Mouse (Mus musculus) lung, adult 2 months (tissue): ENCODE measurements at regions not wholly inside any gene's neighbourhood (a gene's known extent, or its start where the extent isn't known, plus 50 kb on each side); places are given as distances from the start of the nearest gene placed in this dataset.

Source experiments
- DNase-seq: peaks from one replicate; pipeline ENCODE4 v3.0.0; 2022
- H3K4me1 ChIP-seq: fragments of 200-500 bp; 2 replicates; pipeline ENCODE4 v1.6.1; 2011; ENCODE audit warnings: low read length; ENCODE audit not compliant: control insufficient read depth, insufficient read depth
- H3K4me3 ChIP-seq: fragments of 200-500 bp; replicated peaks from 2 replicates; pipeline ENCODE3; 2011; ENCODE audit warnings: low read depth, mild to moderate bottlenecking, control low read depth, low read length; ENCODE audit errors: extremely low read depth
- CTCF ChIP-seq: fragments of 200-500 bp; IDR thresholded peaks from 2 replicates; pipeline ENCODE4 v1.5.1; 2011; ENCODE audit warnings: mild to moderate bottlenecking, low read length, control low read depth; ENCODE audit not compliant: insufficient read depth
- POLR2A ChIP-seq: fragments of 200-500 bp; IDR thresholded peaks from 2 replicates; pipeline ENCODE4 v1.6.1; 2011; ENCODE audit warnings: low read depth, mild to moderate bottlenecking, control low read depth, low read length, borderline replicate concordance; ENCODE audit errors: extremely low read depth
- WGBS: fragments of 180-500 bp; shearing (Covaris S2); methylation state at CpG from one replicate; pipeline ENCODE4 v1.1.7; 2018; 5-methylcytosine and 5-hydroxymethylcytosine counted together

- Histone ChIP-seq H3K4me3 (no peak overlapping the region), H3K4me1 (no peaks in the 10 kb centered on the region)
- no peak for DNase-seq
- WGBS: 54% methylated on average over 5 of the region's 5 CpGs
- no peak for TF ChIP-seq POLR2A
- TF ChIP-seq CTCF: no peak
Observed at GRCm38 (mm10) chr10:118981446-118981845, 111.4 kb upstream of the Dyrk2 start.

- peak; percentile 12 for DNase-seq
- 47% methylated on average over 13 of the region's 13 CpGs for WGBS
- H3K4me3 ChIP-seq: no peak overlapping the region
- TF ChIP-seq POLR2A (no peak), CTCF (0 out of 2 replicates have a peak, but pooled peaks have one; percentile 17)
- H3K4me1 ChIP-seq: no peaks in the 10 kb centered on the region
Observed at GRCm38 (mm10) chr10:118979339-118979738, 109.3 kb upstream of the Dyrk2 start.

GRCm38 (mm10) chr10:118978181-118978743 is 108.3 kb upstream of the Dyrk2 start:
- 68% methylated on average over 10 of the region's 10 CpGs for WGBS
- DNase-seq: no peak
- Histone ChIP-seq H3K4me3 (no peak overlapping the region), H3K4me1 (no peaks in the 10 kb centered on the region)
- TF ChIP-seq POLR2A (no peak), CTCF (no peak)

- TF ChIP-seq POLR2A (no peak), CTCF (no peak)
- H3K4me3 ChIP-seq: no peak overlapping the region
- 84% methylated on average over 10 of the region's 10 CpGs for WGBS
Observed at GRCm38 (mm10) chr10:118976447-118976846, 106.4 kb upstream of the Dyrk2 start.

GRCm38 (mm10) chr10:118975772-118976171 is 105.8 kb upstream of the Dyrk2 start:
- Histone ChIP-seq H3K4me1 (no peaks in the 10 kb centered on the region), H3K4me3 (no peak overlapping the region)
- TF ChIP-seq POLR2A: no peak
- no peak for TF ChIP-seq CTCF
- WGBS: 93% methylated on average over 2 of the region's 2 CpGs
- DNase-seq: no peak

More at GRCm38 (mm10) chr10:118976447-118976846, 106.4 kb upstream of the Dyrk2 start:
- H3K4me1 ChIP-seq: no peaks in the 10 kb centered on the region
- no peak for DNase-seq

GRCm38 (mm10) chr10:118973324-118973723 is 103.3 kb upstream of the Dyrk2 start:
- no peak for DNase-seq
- no peak for TF ChIP-seq CTCF
- no peak for TF ChIP-seq POLR2A
- WGBS: 63% methylated on average over 4 of the region's 4 CpGs
- H3K4me1 ChIP-seq: no peaks in the 10 kb centered on the region
- no peak overlapping the region for H3K4me3 ChIP-seq

- no peak for DNase-seq
- TF ChIP-seq POLR2A (no peak), CTCF (no peak)
- Histone ChIP-seq H3K4me3 (no peak overlapping the region), H3K4me1 (no peaks in the 10 kb centered on the region)
- WGBS: 86% methylated on average over 4 of the region's 4 CpGs
Observed at GRCm38 (mm10) chr10:118972626-118973025, 102.6 kb upstream of the Dyrk2 start.

GRCm38 (mm10) chr10:118970457-118971175 is 100.6 kb upstream of the Dyrk2 start:
- H3K4me1 ChIP-seq: no peaks in the 10 kb centered on the region
- 85% methylated on average over 14 of the region's 14 CpGs for WGBS
- H3K4me3 ChIP-seq: no peak overlapping the region
- DNase-seq: no peak
- TF ChIP-seq CTCF: no peak
- TF ChIP-seq POLR2A: no peak

- TF ChIP-seq CTCF (no peak), POLR2A (no peak)
- no peak overlapping the region for H3K4me3 ChIP-seq
- no peak for DNase-seq
- no peaks in the 10 kb centered on the region for H3K4me1 ChIP-seq
- WGBS: 72% methylated on average over 7 of the region's 7 CpGs
Observed at GRCm38 (mm10) chr10:118961713-118962181, 91.7 kb upstream of the Dyrk2 start.

- no peak for TF ChIP-seq POLR2A
- no peak for TF ChIP-seq CTCF
- no peaks in the 10 kb centered on the region for H3K4me1 ChIP-seq
- H3K4me3 ChIP-seq: no peak overlapping the region
- 88% methylated on average over 6 of the region's 6 CpGs for WGBS
- DNase-seq: no peak
Observed at GRCm38 (mm10) chr10:118960076-118960475, 90.1 kb upstream of the Dyrk2 start.
